15 mouse cellular contexts compared by ENCODE assay signal in the genomic region with DNA sequence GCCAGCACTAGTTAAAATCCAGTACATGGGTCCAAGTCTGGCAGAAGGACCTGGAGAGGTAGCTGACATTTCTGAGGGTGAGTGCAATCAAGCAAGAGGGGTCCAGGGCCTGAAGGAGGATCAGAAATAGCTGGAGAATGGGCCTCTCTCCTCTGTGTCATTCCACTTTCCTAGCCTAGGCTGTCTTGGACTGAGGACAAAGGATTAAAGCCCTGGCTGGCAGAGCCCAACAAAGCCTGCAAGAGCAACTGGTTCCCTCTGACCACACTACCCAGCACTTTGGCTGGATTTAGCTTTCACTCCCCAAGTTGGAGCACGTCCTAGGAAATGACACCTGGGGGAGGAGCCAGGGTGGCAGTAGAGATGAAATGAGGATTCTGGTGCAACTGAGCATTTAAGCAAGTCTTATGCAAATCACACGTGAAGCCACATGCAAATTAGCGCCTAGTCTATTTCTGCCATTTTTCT. TPM values are rescaled to one million over a fixed set of nuclear protein-coding genes. Genes with fewer than 3 reads are reported as not detected.
DNase-seq lines count a peak whose midpoint lies in the region; ATAC-seq lines count a peak whose summit lies in the region.
"Had no signal": no experiment of that assay in that cellular context is flagged by ENCODE, and none has a peak within 500 bp of the region (broad histone marks: within the 10 kb centered on the region; RNA-seq: fewer than 3 reads in every experiment).

No protein-coding gene starts in this region.

- peaks cover 16% of the 10 kb centered on the region for H3K4me1 ChIP-seq in forebrain, embryonic 14.5 days (ENCODE audit: control insufficient read depth, insufficient read depth, low read length)
- peaks cover 8% of the 10 kb centered on the region; the same call in 1 of the 2 replicates for H3K4me1 ChIP-seq in forebrain, embryonic 11.5 days (replicated peaks; ENCODE audit: control insufficient read depth, insufficient read depth, low read length)

- no peak overlapping the region; the same call in 1 of the 2 replicates for H3K27ac ChIP-seq in forebrain, embryonic 14.5 days (ENCODE audit: low read depth, low read length)
- no peak overlapping the region for H3K27ac ChIP-seq in forebrain, embryonic 11.5 days (ENCODE audit: low read depth, low read length)
- H3K27ac ChIP-seq: hindbrain, embryonic 15.5 days; limb, embryonic 13.5 days; macrophage had no signal

- no peak overlapping the region for H3K4me3 ChIP-seq in forebrain, embryonic 14.5 days (ENCODE audit: low read depth, low read length)
- H3K4me3 ChIP-seq in forebrain, embryonic 11.5 days (ENCODE audit: low read depth, low read length): no peak overlapping the region
- H3K4me3 ChIP-seq: hindbrain, embryonic 15.5 days; limb, embryonic 13.5 days had no signal

- H3K9ac ChIP-seq in forebrain, embryonic 14.5 days (ENCODE audit: low read length): no peak overlapping the region
- no peak overlapping the region for H3K9ac ChIP-seq in forebrain, embryonic 11.5 days (ENCODE audit: low read length)
- H3K9ac ChIP-seq: hindbrain, embryonic 15.5 days; limb, embryonic 13.5 days had no signal

- peak; percentile 75 for DNase-seq in forebrain, embryonic 14.5 days (ENCODE audit: low spot score)
- DNase-seq in forebrain, embryonic 11.5 days (ENCODE audit: low spot score): no peak
- DNase-seq in right cerebral cortex, postnatal 10 days (ENCODE audit: low spot score in 2 of 2): peak; percentile 59 to 77
- no peak for DNase-seq in right cerebral cortex, postnatal 36 days (ENCODE audit: low spot score in 2 of 2)
- peak; percentile 76 to 82 for DNase-seq in cerebellum, postnatal 14 days
- DNase-seq in telencephalon, adult 2 months (ENCODE audit: low read depth, low spot score): peak; percentile 54
- no peak for DNase-seq in kidney, postnatal 14 days
- DNase-seq in left cerebral cortex, adult 11 months (ENCODE audit: low spot score): no peak
- DNase-seq: kidney, adult 2 months; lung, adult 18-20 months had no signal

- H3K36me3 ChIP-seq in forebrain, embryonic 14.5 days (ENCODE audit: control insufficient read depth, insufficient read depth, low read length): no peaks in the 10 kb centered on the region
- H3K36me3 ChIP-seq in forebrain, embryonic 11.5 days (ENCODE audit: control insufficient read depth, insufficient read depth, low read length): no peaks in the 10 kb centered on the region
- H3K36me3 ChIP-seq: hindbrain, embryonic 15.5 days; limb, embryonic 13.5 days had no signal

- H3K4me2 ChIP-seq in forebrain, embryonic 14.5 days (ENCODE audit: low read length): no peak overlapping the region
- no peak overlapping the region for H3K4me2 ChIP-seq in forebrain, embryonic 11.5 days (ENCODE audit: low read depth, low read length, severe bottlenecking)
- H3K4me2 ChIP-seq: hindbrain, embryonic 15.5 days; limb, embryonic 13.5 days had no signal

- no peaks in the 10 kb centered on the region for H3K9me3 ChIP-seq in forebrain, embryonic 14.5 days (replicated peaks; ENCODE audit: control insufficient read depth, low read length)
- H3K9me3 ChIP-seq in forebrain, embryonic 11.5 days (ENCODE audit: control insufficient read depth, low read length): no peaks in the 10 kb centered on the region
- H3K9me3 ChIP-seq: hindbrain, embryonic 15.5 days; limb, embryonic 13.5 days had no signal

- WGBS in forebrain, embryonic 14.5 days: 25% methylated on average over 3 of the region's 3 CpGs
- 48% methylated on average over 3 of the region's 3 CpGs for WGBS in forebrain, embryonic 11.5 days

- peak; percentile 61 for ATAC-seq in forebrain, embryonic 14.5 days
- no peak for ATAC-seq in forebrain, embryonic 11.5 days (replicated peaks; ENCODE audit: low FRiP score)
- ATAC-seq: CD4-positive, CD25-positive, alpha-beta regulatory T cell, adult 4 months had no signal

- no peaks in the 10 kb centered on the region; the same call in 1 of the 2 replicates for H3K27me3 ChIP-seq in forebrain, embryonic 14.5 days (replicated peaks; ENCODE audit: control insufficient read depth, insufficient read depth, low read length)
- H3K27me3 ChIP-seq in forebrain, embryonic 11.5 days (ENCODE audit: control insufficient read depth, insufficient read depth, low read length): peaks cover 4% of the 10 kb centered on the region

RNA-seq across cellular contexts. Expression of a gene that starts 4.3 kb away (rescaled TPM):
- 0.34 and 0.36 TPM in 2 replicates for polyA plus RNA-seq in forebrain, embryonic 14.5 days (2014; fragmentation: Nextera tagmentation; extraction: Ambion mirVana)
- polyA plus RNA-seq in forebrain, embryonic 11.5 days (2014; fragmentation: Nextera tagmentation; extraction: Ambion mirVana): 0.15 TPM in 1 of 2 replicates, not detected in the other
- polyA plus RNA-seq: CD4-positive, CD25-positive, alpha-beta regulatory T cell, adult 4 months; heart, embryonic 14.5 days; limb, embryonic 13.5 days; macrophage had no signal

RNA-seq across cellular contexts. Expression of a gene that starts 10.2 kb away (rescaled TPM):
- polyA plus RNA-seq in forebrain, embryonic 14.5 days (2014; fragmentation: Nextera tagmentation; extraction: Ambion mirVana): not detected in 2 replicates
- polyA plus RNA-seq in forebrain, embryonic 11.5 days (2014; fragmentation: Nextera tagmentation; extraction: Ambion mirVana): not detected in 2 replicates
- polyA plus RNA-seq: hindbrain, embryonic 15.5 days; kidney, adult 2 months; limb, embryonic 13.5 days; macrophage had no signal

RNA-seq across cellular contexts. Expression of a gene that starts 21.1 kb away (rescaled TPM):
- 5.2 and 10.8 TPM in 2 replicates for polyA plus RNA-seq in forebrain, embryonic 14.5 days (2014; fragmentation: Nextera tagmentation; extraction: Ambion mirVana)
- polyA plus RNA-seq in forebrain, embryonic 11.5 days (2014; fragmentation: Nextera tagmentation; extraction: Ambion mirVana): 12.6 and 15.1 TPM in 2 replicates

RNA-seq across cellular contexts. Expression of a gene that starts 43.0 kb away (rescaled TPM):
- polyA plus RNA-seq in forebrain, embryonic 14.5 days (2014; fragmentation: Nextera tagmentation; extraction: Ambion mirVana): 29.2 and 29.3 TPM in 2 replicates
- polyA plus RNA-seq in forebrain, embryonic 11.5 days (2014; fragmentation: Nextera tagmentation; extraction: Ambion mirVana): 32.9 and 39.5 TPM in 2 replicates

RNA-seq across cellular contexts. Expression of a gene that starts 49.6 kb away (rescaled TPM):
- 55.5 and 56.4 TPM in 2 replicates for polyA plus RNA-seq in forebrain, embryonic 14.5 days (2014; fragmentation: Nextera tagmentation; extraction: Ambion mirVana)
- polyA plus RNA-seq in forebrain, embryonic 11.5 days (2014; fragmentation: Nextera tagmentation; extraction: Ambion mirVana): 57.7 and 58.2 TPM in 2 replicates

Comparison
In these comparisons a context has a peak if more than half of its experiments do, and no peak if none do; other contexts are left out.
1. DNase-seq: peak in forebrain, embryonic 14.5 days (single experiment), right cerebral cortex, postnatal 10 days (2 of 2), cerebellum, postnatal 14 days (2 of 2) and telencephalon, adult 2 months (single experiment); none in forebrain, embryonic 11.5 days (single experiment), right cerebral cortex, postnatal 36 days (0 of 2), kidney, postnatal 14 days (single experiment) and left cerebral cortex, adult 11 months (single experiment).